Mouse (Mus musculus) right cerebral cortex, postnatal 25 days (tissue): ENCODE measurements around the gene Diexf.
A peak's percentile ranks its signal among the peaks of the same experiment; 100 is the strongest.

Experiments used
- DNase-seq: peaks from one replicate; pipeline ENCODE4 v3.0.0; 2022

The Diexf gene

DNA sequence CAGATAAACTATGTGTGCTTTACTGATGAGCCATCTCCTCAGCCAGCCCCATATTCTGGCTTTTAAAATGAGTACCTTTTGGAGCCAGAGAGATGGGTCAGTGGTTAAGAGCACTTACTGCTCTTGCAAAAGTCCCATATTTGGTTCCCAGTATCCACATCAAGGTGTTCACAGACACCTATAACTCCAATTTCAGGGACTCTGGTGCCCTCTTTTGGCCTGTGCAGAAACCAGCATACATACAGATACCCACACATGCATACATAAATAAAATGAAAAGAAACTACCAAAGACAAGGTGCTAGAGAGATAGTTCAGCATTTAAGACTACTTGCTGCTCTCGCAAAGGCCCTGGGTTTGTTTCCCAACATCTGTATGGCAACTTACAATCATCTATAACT is 46.1 kb downstream of the Diexf start:
- DNase-seq = no peak

- no peak for DNase-seq
These were observed 47.0 kb downstream of the Diexf start for GRCm38 (mm10) chr1:193083051-193083450.

DNA sequence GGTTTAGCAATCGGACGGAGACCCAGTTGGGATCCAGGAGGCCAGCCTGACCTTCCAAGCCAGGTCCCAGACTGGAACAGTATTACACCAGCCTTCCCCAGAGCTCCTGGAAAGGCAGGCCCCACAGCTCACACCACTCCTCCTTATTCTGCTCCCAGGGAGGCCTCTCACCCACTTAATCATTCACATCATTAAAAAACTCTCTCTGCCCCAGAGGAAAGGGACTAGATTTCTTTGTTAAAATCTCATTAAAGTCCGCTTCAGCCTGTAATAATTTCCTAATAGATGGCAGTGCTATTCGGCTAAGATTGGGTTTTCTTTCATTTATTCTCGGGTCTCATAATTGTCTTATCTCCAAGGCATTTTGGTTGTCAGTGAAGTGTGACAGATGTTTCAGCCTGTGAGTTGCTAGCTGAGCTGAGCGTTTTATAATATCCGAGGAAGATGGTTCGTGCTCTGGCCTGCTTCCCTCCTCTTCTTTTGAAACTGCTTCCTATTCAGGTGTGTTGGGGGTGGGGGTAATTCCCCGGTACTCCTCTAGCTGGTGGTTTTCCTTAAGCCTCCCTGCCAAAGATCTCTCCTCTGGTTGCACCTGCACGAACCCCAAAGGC is 47.7 kb downstream of the Diexf start:
- no peak for DNase-seq

- DNase-seq = no peak
These were observed 67.5 kb downstream of the Diexf start for GRCm38 (mm10) chr1:193062618-193063017.

- no peak for DNase-seq
These were observed 69.9 kb downstream of the Diexf start for GRCm38 (mm10) chr1:193060167-193060566.

DNA sequence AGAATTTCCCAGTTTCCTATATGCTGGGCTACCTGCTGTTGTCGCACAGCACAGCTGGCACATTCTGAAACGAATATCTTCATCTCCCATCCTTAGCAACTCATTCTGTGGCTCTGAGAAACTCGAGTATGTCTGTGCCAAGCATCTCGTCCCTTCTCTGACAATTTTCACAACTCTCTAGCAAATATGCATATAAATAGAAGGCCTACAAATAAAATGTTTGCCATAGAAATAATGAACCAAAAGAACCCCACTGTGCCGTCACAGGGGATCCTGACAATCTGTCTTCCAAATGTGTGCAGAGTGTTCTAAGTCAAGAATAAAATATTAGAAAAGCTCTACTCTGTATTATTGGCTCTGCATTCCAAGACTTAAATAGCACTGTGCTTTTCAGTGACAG is 70.5 kb downstream of the Diexf start:
- no peak for DNase-seq

DNA sequence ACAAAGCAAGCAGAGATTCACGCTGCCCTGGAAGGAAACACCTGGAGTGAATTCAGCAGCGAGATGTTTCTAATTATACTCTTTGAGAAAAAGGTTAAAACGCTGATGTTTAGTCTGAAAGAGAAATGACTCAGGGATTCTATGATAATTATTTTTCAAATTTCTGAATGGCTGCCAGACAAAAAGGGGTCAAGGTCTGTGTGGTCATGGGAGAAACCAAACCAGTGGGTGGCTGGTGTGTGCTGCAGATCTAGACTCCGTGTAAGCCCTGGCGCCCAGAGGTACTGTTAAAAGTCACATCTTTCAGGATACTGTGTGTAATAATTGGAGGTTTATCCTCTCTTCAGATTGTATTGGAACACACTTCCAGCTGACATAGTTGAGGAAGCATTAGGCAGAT is 75.7 kb downstream of the Diexf start:
- no peak for DNase-seq

DNA sequence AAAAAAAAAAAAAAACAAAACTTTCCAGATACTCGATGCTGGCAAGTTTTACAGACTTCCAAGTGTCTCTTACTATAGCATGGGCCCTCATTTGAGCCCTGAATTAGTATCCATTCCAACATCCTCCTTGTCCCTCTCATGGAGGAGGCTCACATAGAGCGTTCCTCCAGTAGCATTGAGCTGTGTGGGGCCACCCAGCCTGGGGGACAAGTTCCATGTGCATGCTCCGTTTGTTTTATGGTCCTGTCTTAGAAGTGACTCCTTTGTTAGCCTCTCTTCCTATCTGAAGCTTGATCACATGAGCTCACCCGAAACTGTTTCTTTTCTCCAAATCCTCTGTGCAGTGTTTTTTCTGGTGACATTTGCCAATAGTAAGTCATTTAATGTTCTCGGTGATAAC is 77.0 kb downstream of the Diexf start:
- DNase-seq = no peak

- peak; percentile 18 for DNase-seq
These were observed 82.5 kb downstream of the Diexf start for GRCm38 (mm10) chr1:193047616-193048015.

DNA sequence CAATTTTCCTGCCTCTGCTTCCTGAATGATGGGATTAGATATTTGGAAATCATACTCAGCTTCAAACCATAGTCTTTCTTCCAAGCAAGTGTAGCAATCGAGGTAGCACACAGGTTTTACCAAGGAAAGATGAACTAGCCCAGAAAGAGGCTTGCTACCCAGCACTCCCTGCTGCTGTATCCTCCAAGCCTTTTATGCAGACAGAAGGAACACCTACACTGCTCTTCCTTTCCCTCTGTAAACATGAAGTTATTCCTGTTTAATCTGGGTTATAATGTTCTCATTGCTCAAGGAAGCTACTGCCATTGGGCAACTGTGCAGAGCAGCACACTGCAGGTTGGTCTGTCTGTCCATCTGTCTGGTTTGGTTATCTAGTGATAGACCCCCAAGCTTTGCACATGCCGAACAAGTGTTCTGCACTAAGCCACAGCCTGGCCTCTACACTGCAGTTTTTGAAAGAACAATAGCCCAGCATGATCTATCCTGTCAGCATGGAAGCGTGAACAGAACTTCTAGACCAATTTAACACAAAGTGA is 87.2 kb downstream of the Diexf start:
- DNase-seq = peak; percentile 29
